Mouse (Mus musculus): ENCODE measurements at regions not wholly inside any gene's neighbourhood (a gene's known extent, or its start where the extent isn't known, plus 50 kb on each side); places are given as distances from the start of the nearest gene placed in this dataset.

DNA sequence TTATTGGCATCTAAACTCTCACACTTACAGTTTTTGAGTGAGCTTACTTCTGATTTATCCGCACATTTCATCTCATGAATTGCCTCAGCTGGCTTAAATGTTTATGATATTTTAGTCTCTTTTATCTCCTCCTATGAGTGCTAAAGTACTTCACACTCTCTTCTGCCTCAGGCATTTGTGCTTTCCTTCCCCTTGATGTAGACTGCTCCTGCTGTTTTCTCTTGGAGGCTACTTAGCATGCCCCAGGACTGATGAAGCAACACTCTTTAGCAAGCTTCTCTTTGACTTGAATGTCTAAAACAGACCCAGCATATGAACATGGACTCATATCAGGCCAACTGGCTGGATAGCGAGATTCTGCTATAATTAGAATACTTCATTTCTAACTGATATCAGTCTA lies 882.8 kb downstream of the Tecrl start:
- no peak overlapping the region for H3K4me2 ChIP-seq (ENCODE audit: low read depth)
- no peak overlapping the region for H3K27ac ChIP-seq
- H3K27me3 ChIP-seq (ENCODE audit: control insufficient read depth, insufficient read depth, low read length): no peaks in the 10 kb centered on the region
- DNase-seq (ENCODE audit: low read depth in 3 of 3, low spot score in 3 of 3) (no peak), ATAC-seq (ENCODE audit: insufficient read depth) (no peak)
- H3K36me3 ChIP-seq (replicated peaks; ENCODE audit: control insufficient read depth, insufficient read depth, low read depth): no peaks in the 10 kb centered on the region
- no peak for TF ChIP-seq EP300 (IDR thresholded peaks at IDR 0.05; ENCODE audit: low read depth)
- TF ChIP-seq CTCF (IDR thresholded peaks at IDR 0.05; ENCODE audit: low read depth): no peak
- 57% methylated on average over 2 of the region's 2 CpGs for WGBS (ENCODE audit: insufficient replicate concordance)
- no peak overlapping the region for H3K4me3 ChIP-seq (ENCODE audit: insufficient read depth in 1 of 2, low read depth in 2 of 2, low read length in 2 of 2)
- no peaks in the 10 kb centered on the region for H3K4me1 ChIP-seq (replicated peaks; ENCODE audit: control insufficient read depth in 2 of 2, insufficient read depth in 2 of 2, low read length in 1 of 2)
- no peaks in the 10 kb centered on the region for H3K9me3 ChIP-seq (ENCODE audit: control insufficient read depth, low read length)
- no peak overlapping the region for H3K9ac ChIP-seq (replicated peaks)

DNA sequence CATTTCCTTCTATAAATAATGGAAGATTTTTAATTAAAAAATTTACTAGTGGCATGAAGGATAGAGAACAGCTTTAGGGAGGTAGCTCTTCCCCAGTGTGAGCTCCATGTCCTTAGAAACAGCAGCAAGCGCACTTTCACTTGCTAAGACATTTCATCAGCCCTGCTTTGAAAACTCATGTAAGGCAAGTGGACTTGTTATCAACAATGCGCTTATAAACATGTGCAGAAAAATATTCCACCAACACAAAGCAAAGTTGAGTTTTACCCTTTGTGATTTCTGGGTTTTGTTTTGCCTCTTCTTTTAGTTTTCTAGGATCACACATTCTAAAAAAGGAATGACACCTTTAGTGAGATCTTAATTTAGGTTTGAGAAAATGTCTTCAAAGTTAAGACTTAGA lies 890.7 kb downstream of the Tecrl start:
- no peak overlapping the region for H3K9ac ChIP-seq (replicated peaks)
- no peak for ATAC-seq (ENCODE audit: insufficient read depth)
- H3K36me3 ChIP-seq (replicated peaks; ENCODE audit: control insufficient read depth, insufficient read depth, low read depth): no peaks in the 10 kb centered on the region
- no peaks in the 10 kb centered on the region for H3K4me1 ChIP-seq (replicated peaks; ENCODE audit: control insufficient read depth in 2 of 2, insufficient read depth in 2 of 2, low read length in 1 of 2)
- H3K27ac ChIP-seq: no peak overlapping the region
- H3K4me2 ChIP-seq (ENCODE audit: low read depth): no peak overlapping the region
- no peak for TF ChIP-seq EP300 (IDR thresholded peaks at IDR 0.05; ENCODE audit: low read depth)
- TF ChIP-seq CTCF (IDR thresholded peaks at IDR 0.05; ENCODE audit: low read depth): no peak
- WGBS (ENCODE audit: insufficient replicate concordance): 61% methylated on average over 2 of the region's 2 CpGs
- H3K9me3 ChIP-seq (ENCODE audit: control insufficient read depth, low read length): no peaks in the 10 kb centered on the region
- no peak overlapping the region for H3K4me3 ChIP-seq (ENCODE audit: insufficient read depth in 1 of 2, low read depth in 2 of 2, low read length in 2 of 2)
- no peaks in the 10 kb centered on the region for H3K27me3 ChIP-seq (ENCODE audit: control insufficient read depth, insufficient read depth, low read length)
- no peak for DNase-seq (ENCODE audit: low read depth in 3 of 3, low spot score in 3 of 3)

DNA sequence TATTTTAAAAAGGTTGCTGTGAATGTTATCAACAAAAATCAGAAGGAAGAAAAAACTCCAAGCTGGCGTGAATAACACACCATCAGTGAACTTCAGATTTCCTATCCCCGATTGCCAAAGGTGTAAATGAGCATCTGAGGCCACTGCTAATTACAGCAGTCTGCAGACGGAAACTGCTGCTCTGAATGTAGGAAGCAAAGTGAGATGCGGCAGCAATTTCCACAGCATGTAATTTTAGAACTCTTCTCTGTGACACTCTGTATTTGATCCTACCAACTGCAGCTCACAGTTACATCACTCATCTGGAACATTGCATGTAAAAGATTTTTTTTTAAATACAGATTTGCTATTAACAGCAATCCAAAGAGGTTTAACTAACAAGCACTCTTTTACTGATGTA lies 913.7 kb downstream of the Tecrl start:
- Histone ChIP-seq H3K4me2 (ENCODE audit: low read depth) (no peak overlapping the region), H3K4me3 (ENCODE audit: insufficient read depth in 1 of 2, low read depth in 2 of 2, low read length in 2 of 2) (no peak overlapping the region), H3K9ac (replicated peaks) (no peak overlapping the region), H3K36me3 (replicated peaks; ENCODE audit: control insufficient read depth, insufficient read depth, low read depth) (no peaks in the 10 kb centered on the region), H3K9me3 (ENCODE audit: control insufficient read depth, low read length) (no peaks in the 10 kb centered on the region), H3K4me1 (replicated peaks; ENCODE audit: control insufficient read depth in 2 of 2, insufficient read depth in 2 of 2, low read length in 1 of 2) (no peaks in the 10 kb centered on the region), H3K27ac (no peak overlapping the region), H3K27me3 (ENCODE audit: control insufficient read depth, insufficient read depth, low read length) (no peaks in the 10 kb centered on the region)
- 58% methylated on average over 4 of the region's 4 CpGs for WGBS (ENCODE audit: insufficient replicate concordance)
- ATAC-seq (ENCODE audit: insufficient read depth) (no peak), DNase-seq (ENCODE audit: low read depth in 3 of 3, low spot score in 3 of 3) (no peak)
- TF ChIP-seq EP300 (IDR thresholded peaks at IDR 0.05; ENCODE audit: low read depth) (no peak), CTCF (IDR thresholded peaks at IDR 0.05; ENCODE audit: low read depth) (no peak)

- WGBS (ENCODE audit: insufficient replicate concordance): 36% methylated on average over 2 of the region's 2 CpGs
- Histone ChIP-seq H3K4me1 (replicated peaks; ENCODE audit: control insufficient read depth in 2 of 2, insufficient read depth in 2 of 2, low read length in 1 of 2) (no peaks in the 10 kb centered on the region), H3K27me3 (ENCODE audit: control insufficient read depth, insufficient read depth, low read length) (no peaks in the 10 kb centered on the region), H3K9ac (replicated peaks) (no peak overlapping the region), H3K27ac (no peak overlapping the region), H3K9me3 (ENCODE audit: control insufficient read depth, low read length) (no peaks in the 10 kb centered on the region), H3K4me3 (ENCODE audit: insufficient read depth in 1 of 2, low read depth in 2 of 2, low read length in 2 of 2) (no peak overlapping the region), H3K4me2 (ENCODE audit: low read depth) (no peak overlapping the region), H3K36me3 (replicated peaks; ENCODE audit: control insufficient read depth, insufficient read depth, low read depth) (no peaks in the 10 kb centered on the region)
- no peak for DNase-seq (ENCODE audit: low read depth in 3 of 3, low spot score in 3 of 3)
- TF ChIP-seq CTCF (IDR thresholded peaks at IDR 0.05; ENCODE audit: low read depth) (no peak), EP300 (IDR thresholded peaks at IDR 0.05; ENCODE audit: low read depth) (no peak)
- no peak for ATAC-seq (ENCODE audit: insufficient read depth)
Measured at GRCm38 (mm10) chr5:82440126-82440525, 914.9 kb downstream of the Tecrl start.

DNA sequence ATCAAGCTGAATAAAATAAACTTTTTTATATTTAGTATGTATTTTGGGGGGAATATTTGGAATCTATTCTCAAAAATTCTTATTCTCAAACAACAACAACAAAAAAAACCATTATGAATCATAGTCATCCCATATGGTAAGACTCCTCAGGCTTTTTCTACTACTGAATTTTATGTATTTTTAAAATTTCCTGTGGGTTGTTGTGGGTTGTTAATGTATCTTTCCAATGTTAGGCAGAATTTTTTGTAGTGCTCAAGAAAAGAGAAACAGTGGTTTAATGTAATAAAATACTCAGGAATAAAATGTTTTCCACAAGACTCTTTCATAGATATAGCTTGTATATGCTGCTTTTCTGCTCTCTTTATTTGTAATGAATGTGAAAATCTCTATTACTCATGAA lies 934.6 kb downstream of the Tecrl start:
- H3K9ac ChIP-seq (replicated peaks): no peak overlapping the region

More for the DNA sequence above, 934.6 kb downstream of the Tecrl start:
- H3K4me2 ChIP-seq (ENCODE audit: low read depth): no peak overlapping the region
- DNase-seq (ENCODE audit: low read depth in 3 of 3, low spot score in 3 of 3) (no peak), ATAC-seq (ENCODE audit: insufficient read depth) (no peak)
- no peaks in the 10 kb centered on the region for H3K36me3 ChIP-seq (replicated peaks; ENCODE audit: control insufficient read depth, insufficient read depth, low read depth)
- H3K9me3 ChIP-seq (ENCODE audit: control insufficient read depth, low read length): no peaks in the 10 kb centered on the region
- TF ChIP-seq EP300 (IDR thresholded peaks at IDR 0.05; ENCODE audit: low read depth) (no peak), CTCF (IDR thresholded peaks at IDR 0.05; ENCODE audit: low read depth) (no peak)
- H3K4me3 ChIP-seq (ENCODE audit: insufficient read depth in 1 of 2, low read depth in 2 of 2, low read length in 2 of 2): no peak overlapping the region
- no peak overlapping the region for H3K27ac ChIP-seq
- no peaks in the 10 kb centered on the region for H3K4me1 ChIP-seq (replicated peaks; ENCODE audit: control insufficient read depth in 2 of 2, insufficient read depth in 2 of 2, low read length in 1 of 2)
- no peaks in the 10 kb centered on the region for H3K27me3 ChIP-seq (ENCODE audit: control insufficient read depth, insufficient read depth, low read length)
